Mouse (Mus musculus): ENCODE results near the gene Rsc1a1. TPM values are rescaled to one million over a fixed set of nuclear protein-coding genes. Genes with fewer than 3 reads are reported as not detected.
A peak's percentile ranks its signal among the peaks of the same experiment; 100 is the strongest.

The Rsc1a1 gene
- polyA plus RNA-seq, 1 experiment from 2014 or later: not detected

DNA sequence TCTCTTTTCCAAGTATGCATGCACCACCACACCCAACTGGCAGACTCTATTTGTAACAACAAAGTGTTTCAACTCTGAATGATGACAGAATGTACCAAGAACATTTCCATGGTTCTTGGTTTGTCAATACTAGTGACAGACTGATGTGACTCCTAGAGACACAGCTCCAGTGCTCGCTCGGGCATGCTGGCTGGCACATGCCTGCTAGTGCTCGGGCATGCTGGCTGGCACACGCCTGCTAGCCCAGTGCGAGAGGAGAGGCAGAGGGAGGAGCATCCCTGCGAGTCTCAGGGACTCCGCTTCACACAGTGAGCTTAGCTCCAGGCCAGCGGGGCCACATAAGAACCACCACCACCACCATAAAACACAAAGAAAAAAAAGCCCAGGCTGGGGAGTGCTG lies 9.3 kb upstream of the Rsc1a1 start:
- 95% methylated on average over 8 of the region's 8 CpGs for WGBS
- no peaks in the 10 kb centered on the region for H3K9me3 ChIP-seq
- H3K4me1 ChIP-seq (replicated peaks): no peaks in the 10 kb centered on the region
- peaks cover 92% of the 10 kb centered on the region for H3K36me3 ChIP-seq
- H3K9ac ChIP-seq (replicated peaks): no peak overlapping the region
- H3K27me3 ChIP-seq: no peaks in the 10 kb centered on the region
- H3K4me3 ChIP-seq (replicated peaks): no peak overlapping the region
- no peak overlapping the region for H3K4me2 ChIP-seq
- no peak for ATAC-seq (ENCODE audit: insufficient number of reproducible peaks, insufficient read depth, low FRiP score, low TSS enrichment, low read depth)
- no peak overlapping the region for H3K27ac ChIP-seq

DNA sequence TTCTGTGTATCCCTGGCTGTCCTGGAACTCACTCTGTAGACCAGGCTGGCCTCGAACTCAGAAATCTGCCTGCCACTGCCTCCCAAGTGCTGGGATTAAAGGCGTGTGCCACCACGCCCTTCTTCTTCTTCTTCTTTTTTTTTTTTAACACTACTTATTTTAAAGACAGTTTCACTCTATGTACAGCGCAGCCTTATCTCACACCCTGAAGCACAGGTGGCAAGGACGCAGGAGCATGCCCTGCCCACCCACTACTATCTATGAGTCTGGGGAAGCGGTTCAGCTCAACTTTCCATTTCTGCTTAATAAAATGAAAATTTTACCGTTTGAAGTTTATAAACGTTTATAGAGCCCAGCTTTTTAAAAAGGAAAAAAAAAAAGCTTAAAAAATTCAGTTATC lies 3.1 kb upstream of the Rsc1a1 start:
- H3K27ac ChIP-seq: no peak overlapping the region
- 91% methylated on average over 8 of the region's 8 CpGs for WGBS
- no peak overlapping the region for H3K4me2 ChIP-seq
- no peak for ATAC-seq (ENCODE audit: insufficient number of reproducible peaks, insufficient read depth, low FRiP score, low TSS enrichment, low read depth)
- no peaks in the 10 kb centered on the region for H3K9me3 ChIP-seq
- H3K36me3 ChIP-seq: peaks cover 87% of the 10 kb centered on the region
- no peak overlapping the region for H3K4me3 ChIP-seq (replicated peaks)
- no peaks in the 10 kb centered on the region for H3K4me1 ChIP-seq (replicated peaks)
- no peaks in the 10 kb centered on the region for H3K27me3 ChIP-seq
- no peak overlapping the region for H3K9ac ChIP-seq (replicated peaks)

DNA sequence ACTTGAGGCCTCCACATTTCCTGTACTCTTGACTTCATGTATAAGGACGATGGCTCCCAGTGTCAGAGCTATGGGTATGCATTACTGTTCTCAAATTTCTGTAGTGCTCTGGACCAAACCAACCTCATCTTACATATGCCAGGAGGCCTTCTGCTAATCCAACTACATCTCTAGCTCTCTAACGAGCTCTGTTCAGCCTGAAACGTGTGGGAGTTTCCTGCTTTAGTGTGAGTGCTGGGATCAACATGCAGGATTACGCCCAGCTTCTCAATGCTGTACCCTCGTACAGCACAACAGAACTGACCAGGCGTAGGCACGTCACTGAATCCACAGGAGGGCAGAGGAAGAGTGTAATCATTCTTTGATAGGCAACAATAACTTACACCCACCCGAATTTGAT lies 1.1 kb upstream of the Rsc1a1 start:
- Histone ChIP-seq H3K4me1 (replicated peaks) (0 out of 2 replicates have a peak, but pooled peaks cover 5% of the 10 kb centered on the region), H3K9me3 (no peaks in the 10 kb centered on the region), H3K27me3 (no peaks in the 10 kb centered on the region), H3K4me2 (no peak overlapping the region), H3K4me3 (replicated peaks) (no peak overlapping the region), H3K27ac (no peak overlapping the region), H3K36me3 (peaks cover 78% of the 10 kb centered on the region), H3K9ac (replicated peaks) (no peak overlapping the region)
- 74% methylated on average over 8 of the region's 8 CpGs for WGBS
- no peak for ATAC-seq (ENCODE audit: insufficient number of reproducible peaks, insufficient read depth, low FRiP score, low TSS enrichment, low read depth)

DNA sequence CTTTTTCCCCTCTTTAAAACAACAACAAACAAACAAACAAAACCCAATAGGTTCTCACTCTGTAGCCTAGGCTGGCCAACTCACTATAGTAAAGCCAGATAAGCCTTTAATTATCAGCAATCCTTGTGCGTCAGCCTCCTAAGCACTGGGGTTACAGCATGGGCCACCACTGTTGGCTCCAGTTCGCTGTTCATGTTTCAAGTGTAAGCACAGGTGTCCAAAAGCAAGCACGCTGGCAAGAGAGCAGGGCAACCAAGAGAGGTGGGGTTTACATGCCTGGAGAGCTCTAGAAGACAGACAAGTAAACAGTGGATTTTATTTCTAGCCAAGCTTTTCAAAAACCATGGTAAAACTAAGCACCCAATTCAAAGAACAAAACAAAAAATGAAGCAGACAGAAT lies 694 bp upstream of the Rsc1a1 start:
- Histone ChIP-seq H3K36me3 (peaks cover 74% of the 10 kb centered on the region), H3K27me3 (no peaks in the 10 kb centered on the region), H3K27ac (no peak overlapping the region), H3K9ac (replicated peaks) (no peak overlapping the region), H3K4me2 (no peak overlapping the region), H3K9me3 (no peaks in the 10 kb centered on the region), H3K4me3 (replicated peaks) (no peak overlapping the region), H3K4me1 (replicated peaks) (peaks cover 8% of the 10 kb centered on the region; the same call in 1 of the 2 replicates)
- 92% methylated on average over 3 of the region's 3 CpGs for WGBS
- no peak for ATAC-seq (ENCODE audit: insufficient number of reproducible peaks, insufficient read depth, low FRiP score, low TSS enrichment, low read depth)

DNA sequence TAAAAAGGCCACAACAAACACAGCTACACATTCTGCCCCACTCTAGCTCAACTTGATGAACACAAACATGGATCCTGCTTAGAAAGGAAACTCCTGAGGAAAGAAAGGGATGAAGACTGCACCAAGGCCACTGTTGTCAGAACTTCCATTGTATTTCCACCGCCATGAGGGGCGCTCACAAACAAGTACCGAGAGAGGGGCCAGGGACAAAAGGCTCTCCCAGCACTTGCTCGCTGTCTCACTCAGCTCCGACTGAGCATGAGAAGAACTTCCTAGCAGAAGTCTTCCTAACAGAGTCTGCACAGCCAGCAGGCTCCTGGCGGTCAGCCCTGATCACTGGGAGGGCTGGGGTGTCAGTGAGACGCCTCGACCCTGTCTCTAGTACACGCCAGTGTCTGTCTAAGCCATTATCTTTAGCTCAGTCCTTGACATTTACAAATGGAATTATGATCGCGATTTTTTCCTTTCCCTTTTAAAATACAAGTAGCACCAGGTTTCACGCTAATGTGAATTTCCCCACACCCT lies 2.6 kb downstream of the Rsc1a1 start:
- no peaks in the 10 kb centered on the region for H3K9me3 ChIP-seq
- no peak overlapping the region for H3K9ac ChIP-seq (replicated peaks)
- no peak overlapping the region for H3K27ac ChIP-seq
- no peak for ATAC-seq (ENCODE audit: insufficient number of reproducible peaks, insufficient read depth, low FRiP score, low TSS enrichment, low read depth)
- no peak overlapping the region for H3K4me3 ChIP-seq (replicated peaks)
- peaks cover 50% of the 10 kb centered on the region for H3K36me3 ChIP-seq
- H3K4me1 ChIP-seq (replicated peaks): peaks cover 22% of the 10 kb centered on the region
- no peak overlapping the region for H3K4me2 ChIP-seq
- 84% methylated on average over 12 of the region's 12 CpGs for WGBS
- no peaks in the 10 kb centered on the region for H3K27me3 ChIP-seq

DNA sequence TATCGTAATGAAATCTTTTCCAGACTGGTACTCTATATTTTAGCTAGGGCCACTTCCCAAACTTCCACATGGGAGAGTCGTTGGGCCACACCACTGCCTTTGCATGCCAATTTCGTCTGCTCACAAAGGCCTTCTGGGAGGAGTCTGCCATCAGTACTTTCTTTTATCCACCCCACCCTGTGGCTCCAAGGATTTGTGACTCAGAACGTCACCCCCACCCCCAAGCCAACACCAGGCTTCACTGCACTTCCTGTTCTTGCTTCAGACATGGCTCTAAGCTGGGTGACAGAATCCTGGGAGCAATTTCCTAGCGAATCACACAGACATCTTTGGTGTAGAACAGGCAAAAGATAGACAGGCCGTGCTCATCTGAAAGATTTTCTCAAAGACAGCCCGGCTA lies 3.6 kb downstream of the Rsc1a1 start:
- Histone ChIP-seq H3K4me1 (replicated peaks) (peaks cover 22% of the 10 kb centered on the region), H3K27ac (no peak overlapping the region), H3K4me3 (replicated peaks) (no peak overlapping the region), H3K4me2 (no peak overlapping the region), H3K9ac (replicated peaks) (no peak overlapping the region), H3K9me3 (no peaks in the 10 kb centered on the region), H3K36me3 (peaks cover 44% of the 10 kb centered on the region), H3K27me3 (no peaks in the 10 kb centered on the region)
- ATAC-seq (ENCODE audit: insufficient number of reproducible peaks, insufficient read depth, low FRiP score, low TSS enrichment, low read depth): no peak
- 61% methylated on average over 7 of the region's 7 CpGs for WGBS

DNA sequence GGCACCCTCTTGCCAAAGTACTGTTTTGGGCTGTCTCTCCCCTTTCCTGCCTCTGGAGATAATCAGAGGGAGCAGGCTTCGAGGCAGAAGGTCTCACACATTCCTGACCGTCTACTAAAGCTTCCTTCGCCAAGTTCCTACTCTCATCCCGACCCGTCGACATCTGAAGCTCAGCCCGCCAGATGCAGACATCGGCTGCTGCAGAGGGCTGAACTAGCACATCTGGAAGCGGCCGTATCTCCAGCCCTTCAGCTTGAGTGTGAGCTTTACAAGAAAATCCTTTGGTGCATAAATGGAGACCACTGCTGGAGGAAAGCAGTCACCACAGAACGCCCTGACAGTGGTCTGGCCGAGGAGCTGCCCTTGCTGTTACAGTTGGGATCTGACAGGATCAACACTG lies 4.5 kb downstream of the Rsc1a1 start:
- Histone ChIP-seq H3K27me3 (no peaks in the 10 kb centered on the region), H3K9ac (replicated peaks) (no peak overlapping the region), H3K27ac (0 out of 2 replicates have a peak overlapping the region, but pooled peaks have one; percentile 17), H3K9me3 (no peaks in the 10 kb centered on the region), H3K4me3 (replicated peaks) (no peak overlapping the region), H3K4me1 (replicated peaks) (peaks cover 22% of the 10 kb centered on the region), H3K4me2 (no peak overlapping the region), H3K36me3 (peaks cover 35% of the 10 kb centered on the region)
- 33% methylated on average over 12 of the region's 12 CpGs for whole genome bisulfite sequencing
- no peak for ATAC-seq (ENCODE audit: insufficient number of reproducible peaks, insufficient read depth, low FRiP score, low TSS enrichment, low read depth)

DNA sequence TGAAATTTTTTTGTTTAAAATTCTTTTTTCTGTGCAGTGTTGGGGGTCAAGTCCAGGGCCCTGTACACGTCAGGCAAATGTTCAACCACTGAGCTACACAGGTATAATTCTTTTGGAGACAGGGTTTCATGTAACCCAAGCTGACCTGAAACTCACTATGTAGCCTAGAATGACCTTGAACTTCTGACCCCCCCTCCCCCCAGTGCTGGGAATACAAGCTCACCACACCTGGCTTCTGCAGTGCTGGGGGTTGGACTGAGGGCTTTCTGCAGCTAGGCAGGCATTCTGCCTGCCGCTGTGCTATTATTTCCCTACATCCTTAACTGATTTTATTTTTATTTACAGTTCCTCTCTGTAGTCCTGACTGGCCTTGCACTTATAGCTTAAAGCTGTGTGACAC lies 6.4 kb downstream of the Rsc1a1 start:
- Histone ChIP-seq H3K9me3 (no peaks in the 10 kb centered on the region), H3K27me3 (no peaks in the 10 kb centered on the region), H3K36me3 (peaks cover 16% of the 10 kb centered on the region), H3K4me3 (replicated peaks) (no peak overlapping the region), H3K4me1 (replicated peaks) (peaks cover 22% of the 10 kb centered on the region), H3K4me2 (no peak overlapping the region), H3K9ac (replicated peaks) (no peak overlapping the region), H3K27ac (no peak overlapping the region)
- WGBS: 75% methylated on average over 2 of the region's 2 CpGs
- ATAC-seq (ENCODE audit: insufficient number of reproducible peaks, insufficient read depth, low FRiP score, low TSS enrichment, low read depth): no peak

DNA sequence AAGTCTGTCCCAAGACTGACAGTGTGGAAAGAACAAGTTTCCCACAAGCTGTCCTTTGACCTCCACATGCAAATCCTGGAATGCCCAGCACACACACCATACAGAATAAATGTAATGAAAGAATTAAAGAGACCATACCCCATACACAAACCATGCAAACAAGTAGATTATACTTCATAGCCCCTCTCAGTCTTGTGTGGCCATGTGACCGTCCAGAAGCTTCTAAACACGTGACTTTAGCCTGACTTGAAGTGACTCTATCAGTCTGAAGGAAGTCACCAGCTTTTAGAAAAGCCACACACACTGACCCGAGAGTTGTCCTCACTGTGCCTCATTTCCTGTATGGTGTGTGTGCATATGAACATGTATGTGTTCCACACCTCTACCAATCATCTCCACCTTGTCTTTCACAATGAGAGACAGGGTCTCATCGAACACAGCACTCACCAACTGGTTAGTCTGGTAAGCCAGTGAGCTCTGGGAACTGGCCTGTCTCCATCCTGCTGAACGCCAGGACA lies 8.9 kb downstream of the Rsc1a1 start:
- Histone ChIP-seq H3K9ac (replicated peaks) (no peak overlapping the region), H3K9me3 (no peaks in the 10 kb centered on the region), H3K4me3 (replicated peaks) (no peak overlapping the region), H3K4me2 (no peak overlapping the region), H3K36me3 (no peaks in the 10 kb centered on the region; the same call in 1 of the 2 replicates), H3K27me3 (no peaks in the 10 kb centered on the region), H3K4me1 (replicated peaks) (peaks cover 17% of the 10 kb centered on the region), H3K27ac (no peak overlapping the region)
- WGBS: 81% methylated on average over 5 of the region's 5 CpGs
- no peak for ATAC-seq (ENCODE audit: insufficient number of reproducible peaks, insufficient read depth, low FRiP score, low TSS enrichment, low read depth)

DNA sequence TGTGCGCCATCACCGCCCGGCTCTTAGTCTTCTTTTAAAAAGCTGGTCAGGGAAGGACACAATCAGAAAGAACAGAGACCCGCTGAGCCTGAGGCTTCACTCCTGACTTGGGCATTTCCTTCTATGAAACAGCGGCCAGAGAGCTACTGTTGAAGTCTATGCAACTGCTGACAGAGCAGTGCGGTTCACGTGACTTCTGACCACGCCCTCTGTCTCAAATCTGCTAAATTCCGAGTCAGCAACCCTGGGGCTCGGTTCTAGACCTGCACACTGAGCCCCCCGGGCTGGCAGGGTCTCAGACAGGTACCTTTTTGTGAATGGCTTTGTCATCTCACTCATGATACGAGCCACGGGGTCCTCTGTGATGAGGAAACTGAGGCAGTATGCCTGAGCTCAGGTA lies 13.1 kb downstream of the Rsc1a1 start:
- H3K9ac ChIP-seq (replicated peaks): no peak overlapping the region
- H3K4me2 ChIP-seq: no peak overlapping the region
- H3K27ac ChIP-seq: no peak overlapping the region
- H3K4me1 ChIP-seq (replicated peaks): no peaks in the 10 kb centered on the region
- no peaks in the 10 kb centered on the region for H3K27me3 ChIP-seq
- no peak overlapping the region for H3K4me3 ChIP-seq (replicated peaks)
- no peaks in the 10 kb centered on the region for H3K36me3 ChIP-seq
- H3K9me3 ChIP-seq: no peaks in the 10 kb centered on the region
- WGBS: 74% methylated on average over 13 of the region's 13 CpGs
- ATAC-seq (ENCODE audit: insufficient number of reproducible peaks, insufficient read depth, low FRiP score, low TSS enrichment, low read depth): no peak

DNA sequence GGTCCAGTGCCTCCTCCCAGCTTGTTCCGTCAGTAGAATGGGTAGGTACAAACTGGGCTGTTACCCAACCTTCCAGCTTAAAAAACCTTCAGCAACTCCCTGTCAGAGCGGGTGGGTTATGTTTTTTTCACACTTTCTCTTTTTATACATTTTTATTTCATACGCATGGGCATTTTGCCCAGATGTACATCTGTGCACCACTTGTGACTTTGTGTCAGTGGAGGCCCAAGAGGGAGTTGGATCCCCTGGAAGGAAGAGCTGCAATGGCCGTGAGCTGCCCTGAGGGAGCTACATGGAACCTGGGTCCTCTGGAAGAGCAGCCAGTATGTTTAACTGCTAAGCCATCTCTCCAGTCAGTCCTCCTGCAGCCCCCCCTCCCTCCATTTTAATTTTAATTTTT lies 14.0 kb downstream of the Rsc1a1 start:
- Histone ChIP-seq H3K4me2 (no peak overlapping the region), H3K27me3 (no peaks in the 10 kb centered on the region), H3K27ac (no peak overlapping the region), H3K36me3 (no peaks in the 10 kb centered on the region), H3K4me1 (replicated peaks) (no peaks in the 10 kb centered on the region), H3K9me3 (no peaks in the 10 kb centered on the region), H3K4me3 (replicated peaks) (no peak overlapping the region), H3K9ac (replicated peaks) (no peak overlapping the region)
- 75% methylated on average over 4 of the region's 4 CpGs for WGBS
- no peak for ATAC-seq (ENCODE audit: insufficient number of reproducible peaks, insufficient read depth, low FRiP score, low TSS enrichment, low read depth)

Data from limb, embryonic 12.5 days (tissue).